Mouse (Mus musculus): ENCODE results near the gene Ppp3ca. TPM values are rescaled to one million over a fixed set of nuclear protein-coding genes. Genes with fewer than 3 reads are reported as not detected.
A peak's percentile ranks its signal among the peaks of the same experiment; 100 is the strongest.

Gene Ppp3ca
- polyA plus RNA-seq, 1 experiment from 2014 or later: 47.4 TPM

DNA sequence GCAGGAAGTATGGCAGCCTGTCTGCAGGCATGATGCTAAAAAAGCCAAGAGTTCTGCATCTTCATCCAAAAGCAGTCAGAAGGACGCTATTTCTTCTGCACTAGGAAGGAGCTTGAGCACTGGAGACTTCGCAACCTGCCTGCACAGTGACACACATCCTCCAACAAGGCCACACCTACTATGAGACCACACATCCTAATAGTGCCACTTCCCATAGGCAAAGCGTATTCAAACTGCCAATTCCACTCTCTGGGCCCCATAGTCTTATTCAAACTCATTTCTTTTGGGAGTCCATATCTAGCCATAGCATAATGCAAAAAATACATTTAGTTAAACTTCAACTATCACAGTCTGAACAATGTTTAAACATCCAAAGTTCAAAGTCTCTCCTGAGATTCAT, 290.4 kb downstream of the Ppp3ca start:
- Histone ChIP-seq H3K27me3 (ENCODE audit: low read depth, poor library complexity, severe bottlenecking) (no peaks in the 10 kb centered on the region), H3K27ac (no peak overlapping the region), H3K4me3 (no peak overlapping the region), H3K4me1 (no peaks in the 10 kb centered on the region), H3K9me3 (replicated peaks) (no peaks in the 10 kb centered on the region), H3K36me3 (no peaks in the 10 kb centered on the region)
- DNase-seq (ENCODE audit: low spot score): no peak
- WGBS: 90% methylated on average over 3 of the region's 3 CpGs

DNA sequence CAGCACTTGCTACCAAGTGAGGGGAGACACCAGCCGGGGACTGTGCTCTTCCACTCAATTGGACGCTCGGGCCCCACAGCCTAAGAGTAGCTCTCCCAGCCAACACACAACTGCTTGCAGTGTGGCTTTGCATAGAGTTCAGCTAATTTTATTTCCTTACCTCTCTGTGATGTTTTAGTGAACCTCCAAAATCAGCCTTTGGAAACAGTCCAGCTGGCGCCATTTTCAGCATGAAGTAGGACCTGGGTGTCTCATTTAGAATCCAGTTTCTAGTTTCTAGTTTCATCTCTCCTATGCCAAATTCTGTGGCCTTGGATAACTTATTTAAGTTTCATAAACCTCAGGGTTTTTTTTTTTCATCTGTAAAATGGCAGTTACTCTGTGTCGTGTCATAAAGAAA, 296.9 kb downstream of the Ppp3ca start:
- 95% methylated on average over 5 of the region's 5 CpGs for WGBS
- no peak for DNase-seq (ENCODE audit: low spot score)
- Histone ChIP-seq H3K4me1 (no peaks in the 10 kb centered on the region), H3K4me3 (no peak overlapping the region), H3K36me3 (no peaks in the 10 kb centered on the region), H3K27ac (no peak overlapping the region), H3K9me3 (replicated peaks) (no peaks in the 10 kb centered on the region), H3K27me3 (ENCODE audit: low read depth, poor library complexity, severe bottlenecking) (no peaks in the 10 kb centered on the region)

DNA sequence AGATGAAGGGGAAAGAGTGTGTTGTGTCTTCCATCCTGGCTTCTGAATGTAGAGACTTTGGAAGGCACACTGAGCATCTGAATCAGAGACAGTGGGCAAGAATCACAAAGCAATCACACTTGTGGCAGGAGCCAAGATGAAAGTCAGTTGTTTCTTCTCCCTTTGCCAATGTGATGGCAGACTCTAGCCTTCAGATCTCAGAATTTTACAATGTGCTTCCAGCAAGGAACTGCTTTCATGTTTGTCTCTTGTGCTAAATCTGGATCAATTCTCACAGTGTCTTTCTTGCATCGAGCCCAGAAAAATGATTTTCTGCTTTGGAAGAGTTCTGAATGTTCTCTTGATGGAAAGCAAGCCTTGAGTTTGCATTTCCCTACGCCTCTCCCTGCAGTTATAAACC, 297.6 kb downstream of the Ppp3ca start:
- WGBS: 90% methylated on average over 2 of the region's 2 CpGs
- DNase-seq (ENCODE audit: low spot score): no peak
- Histone ChIP-seq H3K36me3 (no peaks in the 10 kb centered on the region), H3K4me3 (no peak overlapping the region), H3K4me1 (no peaks in the 10 kb centered on the region), H3K9me3 (replicated peaks) (no peaks in the 10 kb centered on the region), H3K27ac (no peak overlapping the region), H3K27me3 (ENCODE audit: low read depth, poor library complexity, severe bottlenecking) (no peaks in the 10 kb centered on the region)

GRCm38 (mm10) chr3:136969796-136970195, 299.9 kb downstream of the Ppp3ca start:
- Histone ChIP-seq H3K4me3 (no peak overlapping the region), H3K27me3 (ENCODE audit: low read depth, poor library complexity, severe bottlenecking) (no peaks in the 10 kb centered on the region), H3K9me3 (replicated peaks) (no peaks in the 10 kb centered on the region), H3K36me3 (no peaks in the 10 kb centered on the region), H3K4me1 (no peaks in the 10 kb centered on the region), H3K27ac (no peak overlapping the region)
- WGBS: 44% methylated on average over 4 of the region's 4 CpGs
- DNase-seq (ENCODE audit: low spot score): peak; percentile 35

DNA sequence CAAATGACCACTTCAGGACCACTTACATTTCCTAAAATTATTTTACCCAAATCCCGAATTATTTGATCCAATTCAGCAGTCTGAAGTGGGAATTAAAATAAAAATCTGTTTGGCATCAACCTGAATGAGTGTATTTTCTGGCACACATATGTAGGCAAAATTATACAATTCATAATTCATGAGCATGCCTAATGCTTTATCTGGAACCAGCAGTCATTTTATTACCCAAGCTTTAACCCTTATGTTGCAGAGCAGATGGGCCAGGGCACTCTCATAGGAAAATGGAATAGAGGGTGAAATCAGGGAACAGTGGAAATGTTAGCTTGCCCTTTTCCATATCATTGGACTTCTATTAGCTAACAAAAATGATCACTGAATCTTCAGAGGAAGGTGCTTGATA, 307.9 kb downstream of the Ppp3ca start:
- no peak for DNase-seq (ENCODE audit: low spot score)
- no peaks in the 10 kb centered on the region for H3K9me3 ChIP-seq (replicated peaks)
- no peaks in the 10 kb centered on the region for H3K27me3 ChIP-seq (ENCODE audit: low read depth, poor library complexity, severe bottlenecking)
- H3K36me3 ChIP-seq: no peaks in the 10 kb centered on the region
- no peak overlapping the region for H3K27ac ChIP-seq
- WGBS: 86% methylated on average over 1 of the region's 1 CpGs
- no peaks in the 10 kb centered on the region for H3K4me1 ChIP-seq
- H3K4me3 ChIP-seq: no peak overlapping the region

DNA sequence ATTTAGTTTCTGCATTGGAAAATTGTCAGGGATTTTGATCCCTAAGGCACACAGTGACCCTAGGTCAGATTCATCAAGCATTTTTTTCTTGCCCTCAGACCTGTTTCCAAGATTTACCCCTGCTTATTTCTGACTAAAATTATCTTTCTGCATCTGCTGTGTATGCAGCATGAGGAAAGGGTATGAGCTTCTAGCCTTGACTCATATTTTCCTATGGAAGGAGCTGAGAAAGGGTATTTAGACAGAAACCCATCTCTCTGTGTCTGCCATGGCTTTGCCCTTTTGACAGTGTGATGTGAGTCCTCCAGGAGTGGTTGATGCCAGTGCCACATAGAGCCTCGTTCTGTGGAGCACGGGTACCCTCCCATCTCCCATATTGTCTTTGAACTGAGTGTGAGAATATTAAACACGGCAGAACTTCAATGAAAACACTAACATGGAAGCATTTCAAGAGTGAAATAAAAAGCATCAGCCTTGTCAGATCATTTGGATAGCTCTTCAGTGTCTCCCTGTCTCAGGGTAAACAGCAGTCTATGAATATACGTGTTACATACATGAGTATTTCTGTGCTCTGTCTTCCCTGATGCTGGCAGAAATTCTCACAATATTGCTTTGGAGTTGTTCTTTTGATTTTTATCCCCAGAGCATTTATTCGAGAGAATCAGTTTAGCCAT, 311.1 kb downstream of the Ppp3ca start:
- no peak for DNase-seq (ENCODE audit: low spot score)
- Histone ChIP-seq H3K9me3 (replicated peaks) (no peaks in the 10 kb centered on the region), H3K36me3 (no peaks in the 10 kb centered on the region), H3K4me3 (no peak overlapping the region), H3K27me3 (ENCODE audit: low read depth, poor library complexity, severe bottlenecking) (no peaks in the 10 kb centered on the region), H3K4me1 (no peaks in the 10 kb centered on the region), H3K27ac (no peak overlapping the region)
- 92% methylated on average over 5 of the region's 5 CpGs for WGBS

DNA sequence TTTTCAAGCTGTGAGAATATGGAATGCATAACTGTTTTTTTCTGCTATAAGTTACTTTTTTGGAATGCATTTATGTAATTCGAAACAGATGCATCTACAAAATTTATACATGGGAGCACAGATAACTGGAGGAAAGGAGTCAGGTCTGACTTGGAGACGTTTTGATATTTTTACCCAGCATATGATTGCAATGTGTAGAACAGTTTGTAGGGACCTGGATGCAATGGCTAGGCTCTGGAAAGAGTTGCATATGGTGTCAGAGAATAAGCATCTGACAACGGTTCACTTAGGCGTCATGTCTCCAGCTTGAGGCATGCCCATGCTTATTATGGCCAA, 311.6 kb downstream of the Ppp3ca start:
- H3K27ac ChIP-seq: no peak overlapping the region
- WGBS: 88% methylated on average over 4 of the region's 4 CpGs
- no peaks in the 10 kb centered on the region for H3K27me3 ChIP-seq (ENCODE audit: low read depth, poor library complexity, severe bottlenecking)
- no peak overlapping the region for H3K4me3 ChIP-seq
- no peak for DNase-seq (ENCODE audit: low spot score)
- no peaks in the 10 kb centered on the region for H3K9me3 ChIP-seq (replicated peaks)
- H3K4me1 ChIP-seq: no peaks in the 10 kb centered on the region
- H3K36me3 ChIP-seq: no peaks in the 10 kb centered on the region

DNA sequence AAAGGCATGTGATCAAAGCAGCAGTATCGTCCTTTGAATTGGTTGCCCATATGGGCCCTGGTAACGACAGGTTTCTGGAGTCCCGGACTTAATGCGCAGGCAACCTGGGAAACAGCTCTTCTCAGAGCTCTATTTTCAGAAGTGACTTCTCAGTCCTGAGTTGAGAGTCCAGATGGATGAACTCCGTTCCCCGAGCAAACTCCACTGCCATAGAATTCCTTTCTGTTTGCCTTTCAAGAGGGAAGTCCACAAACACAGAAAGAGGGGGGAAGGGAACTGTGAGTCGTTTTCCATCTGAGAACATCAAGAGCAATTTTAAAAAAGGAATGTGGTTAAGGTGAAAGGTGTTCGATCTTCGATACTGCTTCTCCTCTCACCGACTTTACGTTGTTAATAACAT, 312.1 kb downstream of the Ppp3ca start:
- no peak for DNase-seq (ENCODE audit: low spot score)
- 88% methylated on average over 11 of the region's 11 CpGs for WGBS
- Histone ChIP-seq H3K4me1 (no peaks in the 10 kb centered on the region), H3K4me3 (no peak overlapping the region), H3K36me3 (no peaks in the 10 kb centered on the region), H3K27me3 (ENCODE audit: low read depth, poor library complexity, severe bottlenecking) (no peaks in the 10 kb centered on the region), H3K9me3 (replicated peaks) (no peaks in the 10 kb centered on the region), H3K27ac (no peak overlapping the region)

DNA sequence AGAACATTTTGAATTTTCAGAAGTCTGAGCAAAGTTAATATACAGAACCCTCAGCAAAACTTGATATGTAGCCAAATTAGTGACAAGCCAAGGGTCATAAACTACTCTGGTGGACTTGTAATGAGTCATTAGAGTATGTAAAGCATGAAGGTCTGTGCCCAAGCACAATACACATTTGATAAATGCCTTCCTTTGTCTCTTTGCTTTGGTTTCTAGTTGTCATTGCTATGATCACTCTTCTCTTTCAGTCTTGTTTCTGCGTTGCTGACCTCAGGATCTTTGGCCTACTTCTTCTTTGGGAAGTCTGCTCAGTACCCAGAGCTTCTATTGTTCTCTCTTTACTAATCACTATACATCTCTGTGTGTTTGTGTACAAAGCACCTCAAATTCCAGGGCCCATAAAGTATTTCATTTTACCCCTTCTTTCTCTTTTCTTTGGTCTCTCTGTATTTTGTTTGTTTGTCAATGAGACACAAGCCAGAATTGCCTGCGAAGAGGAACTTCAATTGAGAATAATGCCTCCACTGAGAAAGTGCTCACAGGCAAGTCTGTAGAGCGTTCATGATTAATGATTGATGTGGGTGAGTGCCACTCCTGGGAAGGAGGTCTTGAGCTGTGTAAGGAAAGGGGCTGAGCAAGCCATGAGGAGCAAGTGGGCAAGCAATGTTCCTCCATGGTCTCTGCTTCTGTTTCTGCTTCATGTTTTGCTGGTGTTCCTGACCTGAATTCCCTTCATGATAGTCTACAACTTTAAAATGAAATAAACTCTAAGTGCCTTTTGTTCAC, 316.4 kb downstream of the Ppp3ca start:
- Histone ChIP-seq H3K9me3 (replicated peaks) (no peaks in the 10 kb centered on the region), H3K4me1 (no peaks in the 10 kb centered on the region), H3K27me3 (ENCODE audit: low read depth, poor library complexity, severe bottlenecking) (no peaks in the 10 kb centered on the region), H3K4me3 (no peak overlapping the region), H3K36me3 (no peaks in the 10 kb centered on the region), H3K27ac (no peak overlapping the region)
- WGBS: 79% methylated on average over 3 of the region's 3 CpGs
- no peak for DNase-seq (ENCODE audit: low spot score)

Small RNA genes within 50 kb of the gene (microRNA-seq; reads per million reads assigned to microRNA genes)
- gene Gm44327: not detected
